Comparison of ENCODE assay signal across 9 mouse cellular contexts in the genomic region with DNA sequence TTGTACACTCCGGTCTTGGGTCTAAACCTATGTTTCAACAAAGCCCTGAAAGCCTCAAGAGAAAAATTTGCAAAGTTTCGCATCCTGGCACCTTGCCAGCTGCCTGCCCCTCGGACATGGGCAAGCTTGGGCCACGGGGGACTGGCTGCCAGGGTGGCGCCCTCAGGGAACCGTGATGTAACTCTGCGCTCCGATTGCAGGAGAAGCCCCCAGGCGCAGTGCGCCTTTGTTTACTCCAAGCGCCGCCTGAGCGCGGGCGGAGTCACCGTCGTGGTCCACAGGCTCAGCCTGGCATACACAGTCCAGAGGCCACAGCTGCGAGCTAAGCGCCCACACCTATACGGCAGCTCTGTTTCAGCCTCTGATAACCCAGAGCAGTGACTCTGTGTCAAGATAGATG. TPM values are rescaled to one million over a fixed set of nuclear protein-coding genes. Genes with fewer than 3 reads are reported as not detected.
DNase-seq lines count a peak whose midpoint lies in the region; ATAC-seq and TF ChIP-seq lines count a peak whose summit lies in the region.
"Had no signal": no experiment of that assay in that cellular context is flagged by ENCODE, and none has a peak within 500 bp of the region (broad histone marks: within the 10 kb centered on the region; RNA-seq: fewer than 3 reads in every experiment).

No protein-coding gene starts in this region.

- DNase-seq in kidney, adult 2 months, result peak; percentile 32
- no peak for DNase-seq in kidney, adult 8-10 months
- peak; percentile 53 for DNase-seq in embryonic facial prominence, embryonic 11.5 days (ENCODE audit: low spot score)
- peak; percentile 17 for DNase-seq in lung, postnatal 25 days (ENCODE audit: low spot score)
- no peak for DNase-seq in cerebellum, adult 11 months
- no peak for DNase-seq in cerebellum, adult 9-11 months
- no peak for DNase-seq in gastrocnemius, postnatal 36 days

- no peak overlapping the region for H3K27ac ChIP-seq in kidney, adult 2 months (ENCODE audit: insufficient read depth, low read depth, low read length)
- H3K27ac ChIP-seq in embryonic facial prominence, embryonic 11.5 days (replicated peaks; ENCODE audit: low read depth, low read length), result no peak overlapping the region
- no peak overlapping the region for H3K27ac ChIP-seq in intestine, postnatal 0 days (ENCODE audit: low read depth, low read length)
- H3K27ac ChIP-seq: macrophage had no signal

- peak overlapping the region; percentile 39; the same call in 1 of the 2 replicates for H3K9ac ChIP-seq in embryonic facial prominence, embryonic 11.5 days (replicated peaks; ENCODE audit: low read length)
- H3K9ac ChIP-seq in intestine, postnatal 0 days (ENCODE audit: low read depth, low read length), result no peak overlapping the region

- H3K9me3 ChIP-seq in embryonic facial prominence, embryonic 11.5 days (replicated peaks; ENCODE audit: control insufficient read depth, low read length), result no peaks in the 10 kb centered on the region
- no peaks in the 10 kb centered on the region for H3K9me3 ChIP-seq in intestine, postnatal 0 days (ENCODE audit: control insufficient read depth)

- ATAC-seq in embryonic facial prominence, embryonic 11.5 days (replicated peaks; ENCODE audit: insufficient number of reproducible peaks, low FRiP score, low TSS enrichment, low read depth), result peak; percentile 48; the same call in 1 of the 2 replicates
- ATAC-seq in intestine, postnatal 0 days, result 0 out of 2 replicates have a peak, but pooled peaks have one; percentile 25

- no peaks in the 10 kb centered on the region for H3K4me1 ChIP-seq in kidney, adult 2 months (ENCODE audit: control insufficient read depth, insufficient read depth, low read length)
- H3K4me1 ChIP-seq in embryonic facial prominence, embryonic 11.5 days (ENCODE audit: control insufficient read depth, insufficient read depth, low read length), result no peaks in the 10 kb centered on the region
- no peaks in the 10 kb centered on the region for H3K4me1 ChIP-seq in intestine, postnatal 0 days (replicated peaks; ENCODE audit: control insufficient read depth, insufficient read depth, low read length)

- WGBS in kidney, adult 2 months, result 13% methylated on average over 20 of the region's 20 CpGs
- WGBS in embryonic facial prominence, embryonic 11.5 days, result 12% methylated on average over 20 of the region's 20 CpGs
- 14% methylated on average over 20 of the region's 20 CpGs for WGBS in intestine, postnatal 0 days

- H3K27me3 ChIP-seq in kidney, adult 2 months (replicated peaks; ENCODE audit: control insufficient read depth, insufficient read depth, low read length), result no peaks in the 10 kb centered on the region
- H3K27me3 ChIP-seq in embryonic facial prominence, embryonic 11.5 days (ENCODE audit: control insufficient read depth, insufficient read depth, low read length), result no peaks in the 10 kb centered on the region; the same call in 1 of the 2 replicates
- H3K27me3 ChIP-seq in intestine, postnatal 0 days (replicated peaks; ENCODE audit: control insufficient read depth, insufficient read depth, low read length), result no peaks in the 10 kb centered on the region

- intact Hi-C loops in gastrocnemius, postnatal 36 days (cut with DNase I), result no loop called here

- no peaks in the 10 kb centered on the region for H3K36me3 ChIP-seq in kidney, adult 2 months (ENCODE audit: control insufficient read depth, insufficient read depth, low read length)
- no peaks in the 10 kb centered on the region for H3K36me3 ChIP-seq in embryonic facial prominence, embryonic 11.5 days (replicated peaks; ENCODE audit: control insufficient read depth, insufficient read depth, low read depth, low read length)
- H3K36me3 ChIP-seq in intestine, postnatal 0 days (ENCODE audit: control insufficient read depth, insufficient read depth), result no peaks in the 10 kb centered on the region

- no peak for TF ChIP-seq POLR2A in kidney, adult 2 months (IDR thresholded peaks at IDR 0.05; ENCODE audit: low read depth, low read length)

- no peak overlapping the region for H3K4me3 ChIP-seq in kidney, adult 2 months (ENCODE audit: insufficient read depth, low read depth, low read length)
- H3K4me3 ChIP-seq in embryonic facial prominence, embryonic 11.5 days (ENCODE audit: low read depth, low read length), result 0 out of 2 replicates have a peak overlapping the region, but pooled peaks have one; percentile 14
- 0 out of 2 replicates have a peak overlapping the region, but pooled peaks have one; percentile 12 for H3K4me3 ChIP-seq in intestine, postnatal 0 days (ENCODE audit: low read depth, low read length)

- TF ChIP-seq CTCF in kidney, adult 2 months (conservative IDR thresholded peaks at IDR 0.05; ENCODE audit: insufficient read depth, insufficient read length, low read depth, low read length), result no peak
- TF ChIP-seq CTCF in intestine, postnatal 0 days (IDR thresholded peaks at IDR 0.05; ENCODE audit: low read depth), result no peak

- H3K4me2 ChIP-seq in embryonic facial prominence, embryonic 11.5 days (ENCODE audit: low read depth, low read length), result peak overlapping the region; percentile 19; the same call in 1 of the 2 replicates
- H3K4me2 ChIP-seq in intestine, postnatal 0 days (replicated peaks; ENCODE audit: low read depth), result peak overlapping the region; percentile 57

RNA-seq across cellular contexts. Expression of a gene that starts 19.1 kb away (rescaled TPM):
- polyA plus RNA-seq in kidney, adult 2 months (2012; rRNA removed), result 9.5 TPM in 2 replicates
- 11.9 and 14.0 TPM in 2 replicates for polyA plus RNA-seq in embryonic facial prominence, embryonic 11.5 days (2014; fragmentation: Nextera tagmentation; extraction: Ambion mirVana)
- 12.8 and 14.2 TPM in 2 replicates for polyA plus RNA-seq in intestine, postnatal 0 days (2015; fragmentation: Nextera tagmentation; extraction: Ambion mirVana)
- total RNA-seq in gastrocnemius, postnatal 36 days (2021), result 1 to 10 TPM; 3.8 to 4.2 TPM

RNA-seq across cellular contexts. Expression of a gene that starts 45.2 kb away (rescaled TPM):
- not detected in 2 replicates for polyA plus RNA-seq in kidney, adult 2 months (2012; rRNA removed)
- not detected in 2 replicates for polyA plus RNA-seq in embryonic facial prominence, embryonic 11.5 days (2014; fragmentation: Nextera tagmentation; extraction: Ambion mirVana)
- not detected in 2 replicates for polyA plus RNA-seq in intestine, postnatal 0 days (2015; fragmentation: Nextera tagmentation; extraction: Ambion mirVana)
- not detected for total RNA-seq in gastrocnemius, postnatal 36 days (2021)
- polyA plus RNA-seq: macrophage had no signal

Comparison
In these comparisons a context has a peak if more than half of its experiments do, and no peak if none do; other contexts are left out.
1. DNase-seq: peak in kidney, adult 2 months (single experiment), embryonic facial prominence, embryonic 11.5 days (single experiment) and lung, postnatal 25 days (single experiment); none in kidney, adult 8-10 months (0 of 2), cerebellum, adult 11 months (single experiment), cerebellum, adult 9-11 months (single experiment) and gastrocnemius, postnatal 36 days (0 of 2).